Mouse (Mus musculus) heart, postnatal 25 days (tissue): ENCODE results near the gene Cdc42bpa. TPM values are rescaled to one million over a fixed set of nuclear protein-coding genes. Genes with fewer than 3 reads are reported as not detected.

ENCODE experiments used
- DNase-seq: peaks from one replicate; pipeline ENCODE4 v3.0.0; 2022; ENCODE audit warnings: low spot score
- intact Hi-C: fragments of 180-260 bp; cut with DNase I; formaldehyde crosslinking; loops from one replicate; pipeline ENCODE4 v1.15.1; 2025
- total RNA-seq, 2 experiments: library from RNA; stranded (reverse); gene quantifications; 2 replicates each; pipeline ENCODE4 v1.2.3; 2021

The Cdc42bpa gene
- total RNA-seq, 2 experiments from 2014 or later: 42.2 to 46.9 TPM

DNA sequence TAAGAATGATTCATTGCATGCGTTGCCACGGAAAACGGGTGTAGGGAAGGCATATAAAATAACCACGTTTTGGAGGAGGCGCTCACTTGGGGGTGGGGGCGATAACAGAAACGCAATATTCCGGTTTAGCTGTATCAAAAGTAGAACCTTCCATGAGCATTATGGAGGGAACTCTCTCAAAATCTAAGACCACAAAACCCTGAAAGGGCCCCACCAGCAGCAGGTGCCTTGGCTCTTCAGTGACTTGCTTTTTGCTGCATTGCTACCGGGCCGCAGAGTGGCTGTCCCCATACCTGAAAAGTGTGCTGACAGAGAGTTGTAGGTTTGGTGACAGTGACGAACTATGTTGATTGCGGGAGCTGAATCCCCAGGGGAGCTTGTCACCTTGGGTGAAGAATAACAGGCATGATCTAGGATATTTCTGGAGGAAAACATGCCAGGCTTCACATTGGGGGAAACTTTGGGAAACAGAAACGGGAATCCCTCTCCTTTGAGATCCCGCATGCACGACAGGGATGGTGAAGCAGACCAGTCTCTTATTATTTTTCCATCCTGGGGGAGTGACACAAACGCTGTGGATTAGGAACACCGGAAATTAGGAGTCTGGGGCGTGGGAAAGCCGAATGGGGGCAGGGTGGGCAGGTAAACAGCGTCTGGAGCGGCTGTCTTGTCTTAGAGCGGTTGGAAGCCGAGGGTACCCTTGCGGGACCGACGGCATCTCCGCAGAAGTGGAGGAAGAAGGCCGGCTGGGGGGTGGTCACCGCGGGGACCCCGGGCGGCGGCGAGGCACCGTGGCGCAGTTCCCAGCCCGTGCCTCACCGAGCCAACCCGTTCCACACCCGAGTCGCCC lies 1.2 kb upstream of the Cdc42bpa start:
- intact Hi-C loops: loop anchor here (5.0 kb wide), 1 partner anchor 97 kb away; no protein-coding TSS in a partner anchor
- peak; percentile 16 for DNase-seq

DNA sequence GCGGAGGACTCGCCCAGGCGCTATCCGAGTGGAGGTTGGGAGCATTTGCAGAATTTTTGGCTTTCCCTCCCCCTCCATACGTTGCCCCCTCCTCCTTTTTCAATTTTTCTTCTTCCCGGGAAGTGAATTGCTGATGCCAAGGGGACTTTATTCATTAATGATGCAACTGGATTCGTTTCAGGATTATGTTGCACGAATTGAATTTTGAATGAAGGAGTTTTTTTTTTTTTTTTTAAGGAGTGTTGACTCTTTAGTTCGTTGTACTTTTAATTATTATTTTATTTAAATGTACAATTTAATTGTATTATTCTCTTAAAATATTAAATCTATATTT lies 238 bp downstream of the Cdc42bpa start:
- DNase-seq: no peak

DNA sequence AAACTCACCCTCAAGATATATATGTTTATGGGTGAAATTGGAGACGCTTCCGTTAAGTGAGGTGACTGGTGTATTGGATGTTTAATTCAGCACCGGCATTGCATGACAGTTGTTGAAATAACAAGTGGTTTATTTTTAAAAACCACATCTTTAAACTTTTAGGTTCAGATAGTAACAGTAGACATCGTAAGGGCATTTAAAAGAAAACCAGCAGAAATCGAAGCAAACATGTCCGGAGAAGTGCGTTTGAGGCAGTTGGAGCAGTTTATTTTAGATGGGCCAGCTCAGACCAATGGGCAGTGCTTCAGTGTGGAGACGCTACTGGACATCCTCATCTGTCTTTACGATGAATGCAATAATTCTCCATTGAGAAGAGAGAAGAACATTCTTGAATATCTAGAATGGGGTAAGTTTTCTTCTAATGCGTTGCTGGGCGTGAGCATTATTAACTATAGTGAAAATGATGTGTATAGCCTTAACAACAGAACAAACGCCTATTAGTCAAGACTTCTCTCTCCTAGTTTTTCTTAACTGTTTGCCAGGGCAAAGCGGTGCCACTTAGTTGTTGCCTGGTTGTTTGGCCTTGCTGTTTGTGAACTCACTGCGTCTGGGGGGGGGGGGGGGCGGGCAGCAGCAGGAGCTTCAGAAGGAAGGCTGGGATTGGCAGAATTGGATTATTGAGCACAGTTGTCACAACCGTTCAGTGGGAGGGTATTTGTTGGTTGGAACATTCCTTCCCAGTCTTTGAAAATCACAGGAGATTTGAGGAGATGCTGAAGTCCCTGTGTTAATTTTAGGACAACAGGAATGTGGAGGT lies 818 bp downstream of the Cdc42bpa start:
- intact Hi-C loops: no loop called here
- DNase-seq: no peak

More for the DNA sequence above, 238 bp downstream of the Cdc42bpa start:
- intact Hi-C loops: no loop called here

GRCm38 (mm10) chr1:179961777-179962176 lies 1.5 kb downstream of the Cdc42bpa start:
- no peak for DNase-seq
- intact Hi-C loops: no loop called here

DNA sequence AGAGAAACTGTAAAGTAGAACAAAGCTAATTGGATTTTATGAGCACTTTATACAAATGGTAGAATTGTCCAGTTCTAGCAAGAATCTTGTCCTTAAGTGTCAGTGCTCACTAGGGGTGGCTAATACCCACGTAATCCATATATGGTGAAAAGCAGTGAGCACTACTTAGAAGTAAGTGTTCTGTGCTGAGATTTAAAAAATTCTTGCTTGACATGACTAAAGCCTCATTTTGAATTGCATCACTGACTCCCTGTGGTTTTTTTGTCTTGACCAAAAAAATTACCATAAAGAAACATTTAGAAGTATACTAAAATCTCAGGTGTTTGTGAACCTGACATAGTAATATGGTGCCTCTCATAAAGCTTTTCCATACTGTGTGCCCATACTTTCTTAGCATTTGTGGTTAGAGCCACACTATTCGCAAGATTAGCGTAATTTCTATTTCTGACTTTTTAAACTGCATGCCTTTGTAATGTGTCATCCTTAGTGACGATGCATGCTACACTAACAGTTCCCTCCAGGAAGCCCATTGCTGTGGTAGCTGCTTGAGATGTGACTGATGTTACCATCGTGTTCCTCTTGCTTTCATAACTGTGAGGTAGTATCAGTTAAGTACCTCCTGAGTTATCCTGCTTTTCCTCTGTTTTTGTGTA lies 9.6 kb downstream of the Cdc42bpa start:
- no peak for DNase-seq
- intact Hi-C loops: no loop called here

- no peak for DNase-seq
- intact Hi-C loops: no loop called here
Measured at GRCm38 (mm10) chr1:179975021-179975420, 14.7 kb downstream of the Cdc42bpa start.

GRCm38 (mm10) chr1:179975645-179976275 lies 15.5 kb downstream of the Cdc42bpa start:
- no peak for DNase-seq
- intact Hi-C loops: no loop called here

DNA sequence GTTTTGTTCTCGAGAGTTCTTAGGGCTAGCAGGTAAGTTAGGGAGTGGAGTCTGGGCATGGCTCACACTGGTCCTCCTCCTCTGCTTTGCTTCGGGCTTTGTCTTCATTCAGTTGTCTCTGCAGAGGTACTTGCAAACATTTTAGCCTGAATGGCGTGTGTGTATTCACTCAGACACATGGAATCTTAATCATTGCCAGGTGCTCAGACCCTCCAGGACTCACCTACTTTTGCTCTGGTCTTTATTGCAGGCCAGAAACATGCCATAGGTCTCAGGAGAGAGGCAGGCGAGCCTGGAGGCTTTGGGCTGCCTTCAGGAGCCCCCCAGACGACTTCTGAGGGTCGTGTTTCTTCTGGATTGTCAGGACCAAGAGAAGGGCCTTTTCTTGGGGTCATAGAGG lies 17.2 kb downstream of the Cdc42bpa start:
- intact Hi-C loops: no loop called here
- DNase-seq: no peak

DNA sequence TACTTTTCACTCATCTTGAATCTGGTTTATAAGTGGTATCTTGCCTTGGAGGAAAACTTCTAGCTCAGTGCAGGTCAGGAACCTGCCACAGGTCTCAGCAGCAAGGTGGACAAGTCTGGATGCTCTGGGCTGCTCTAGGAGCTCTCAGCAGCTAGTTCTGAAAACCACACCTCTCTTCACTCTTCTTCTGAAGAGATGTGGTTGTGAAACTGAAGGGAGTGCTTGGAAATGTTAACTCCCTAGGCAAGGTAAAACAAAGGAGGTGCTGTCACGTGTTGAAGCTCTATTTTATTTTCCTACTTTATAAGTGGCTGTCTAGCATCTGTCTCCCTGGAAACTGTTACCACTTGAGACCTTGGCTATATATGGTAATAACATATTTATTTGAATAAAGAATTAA lies 18.5 kb downstream of the Cdc42bpa start:
- intact Hi-C loops: no loop called here

DNA sequence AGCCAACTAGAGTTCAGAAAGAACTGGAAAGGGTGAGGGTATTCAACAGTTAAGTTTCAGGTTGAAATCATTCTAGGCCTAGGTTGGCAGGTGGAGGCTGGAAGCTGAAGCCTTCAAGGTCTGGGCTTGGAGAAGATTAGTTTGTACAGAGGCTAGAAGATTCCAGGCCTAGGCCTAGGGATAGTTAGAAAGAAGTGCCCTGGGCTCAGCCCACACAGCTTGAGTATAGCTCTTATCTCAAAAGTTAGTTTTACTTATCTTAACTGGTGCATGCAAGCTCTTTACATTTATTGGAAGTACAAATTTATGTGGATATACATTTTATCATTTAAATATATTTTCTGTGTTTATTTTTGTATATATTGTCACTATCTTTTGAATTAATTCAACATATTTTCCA lies 21.4 kb downstream of the Cdc42bpa start:
- intact Hi-C loops: no loop called here

More for the DNA sequence above, 18.5 kb downstream of the Cdc42bpa start:
- no peak for DNase-seq

GRCm38 (mm10) chr1:179982183-179982582 lies 21.9 kb downstream of the Cdc42bpa start:
- intact Hi-C loops: no loop called here

More for the DNA sequence above, 21.4 kb downstream of the Cdc42bpa start:
- DNase-seq: no peak

DNA sequence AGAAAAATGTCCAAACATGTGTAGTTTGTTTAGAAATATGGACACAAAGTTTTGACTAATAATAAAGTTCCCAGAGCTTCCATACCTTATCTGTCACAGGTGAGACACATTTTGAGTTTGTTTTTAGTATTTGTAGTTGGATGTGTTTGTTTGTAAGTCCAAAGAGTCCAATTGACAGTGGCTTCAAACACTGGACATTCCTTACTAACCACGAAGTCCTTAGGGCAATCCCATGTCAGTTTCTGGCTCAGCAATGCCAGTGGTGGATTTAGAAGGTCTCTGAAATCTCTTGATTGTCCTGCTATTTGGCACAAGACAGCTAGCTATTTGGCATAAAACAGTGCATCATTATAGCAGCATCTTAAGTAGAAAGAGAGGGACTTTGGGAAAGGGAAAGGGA lies 22.7 kb downstream of the Cdc42bpa start:
- intact Hi-C loops: no loop called here

More at GRCm38 (mm10) chr1:179982183-179982582, 21.9 kb downstream of the Cdc42bpa start:
- no peak for DNase-seq

GRCm38 (mm10) chr1:179984171-179984570 lies 23.9 kb downstream of the Cdc42bpa start:
- no peak for DNase-seq
- intact Hi-C loops: no loop called here

More for the DNA sequence above, 22.7 kb downstream of the Cdc42bpa start:
- no peak for DNase-seq

GRCm38 (mm10) chr1:179991660-179992235 lies 31.5 kb downstream of the Cdc42bpa start:
- DNase-seq: no peak
- intact Hi-C loops: no loop called here

DNA sequence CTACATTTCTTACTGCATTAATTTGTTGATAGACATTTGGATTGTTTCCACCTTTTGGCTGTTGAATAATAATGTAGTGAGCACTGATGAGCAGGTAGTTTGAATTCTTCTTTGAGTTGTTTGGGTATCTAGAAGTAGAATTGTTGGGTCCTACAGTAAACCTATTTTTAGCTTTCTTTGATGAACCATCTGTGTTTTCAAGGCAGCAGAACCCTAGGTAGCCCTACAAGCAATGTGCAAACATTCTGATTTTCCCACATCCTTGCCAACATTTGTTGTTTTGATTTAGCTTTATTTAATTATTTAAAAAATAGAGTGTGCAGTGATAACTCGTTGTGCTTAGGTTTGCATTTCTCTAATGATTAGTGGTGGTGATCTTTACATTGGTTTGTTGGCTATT lies 32.0 kb downstream of the Cdc42bpa start:
- intact Hi-C loops: no loop called here
- DNase-seq: no peak

DNA sequence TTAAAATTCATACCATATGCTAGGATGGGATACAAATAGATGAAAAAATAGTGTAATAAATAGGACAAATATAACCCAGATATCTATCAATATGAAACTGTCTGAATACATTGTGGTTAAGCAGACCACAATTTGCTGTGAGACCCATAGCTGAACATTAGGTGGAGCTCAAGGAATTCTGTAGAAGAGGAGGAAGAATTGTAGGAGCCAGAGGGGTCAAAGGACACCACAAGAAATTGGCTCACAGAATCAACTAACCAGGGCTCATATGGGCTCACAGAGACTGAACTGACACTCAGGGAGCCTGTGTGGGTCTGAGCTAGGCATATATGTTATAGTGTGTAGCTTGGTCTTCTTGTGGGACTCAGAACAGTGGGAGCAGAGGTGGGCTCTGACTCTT lies 47.8 kb downstream of the Cdc42bpa start:
- intact Hi-C loops: loop anchor here (5.0 kb wide), 1 partner anchor 109 kb away; no protein-coding TSS in a partner anchor
- no peak for DNase-seq

DNA sequence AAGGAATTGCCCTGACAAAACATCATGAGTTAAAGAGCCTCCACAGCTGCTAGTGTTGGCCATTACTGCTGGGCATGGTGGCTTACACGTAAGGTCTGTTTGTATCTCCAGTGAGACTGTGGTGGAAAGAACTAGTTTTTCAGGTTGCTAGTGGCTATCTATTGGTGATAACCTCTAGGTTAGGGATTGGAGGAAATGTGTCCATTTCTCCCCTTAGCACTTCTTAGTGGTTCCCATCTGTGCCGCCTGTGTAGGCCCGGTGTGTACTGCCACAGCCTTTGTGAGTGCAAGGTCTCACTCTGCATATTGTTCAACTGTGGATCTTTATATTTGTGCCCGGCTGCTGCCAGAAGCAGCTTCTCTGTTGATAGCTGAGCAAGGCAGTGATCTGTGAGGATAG lies 53.2 kb downstream of the Cdc42bpa start:
- intact Hi-C loops: no loop called here
- DNase-seq: no peak

GRCm38 (mm10) chr1:180018218-180018617 lies 57.9 kb downstream of the Cdc42bpa start:
- intact Hi-C loops: no loop called here

GRCm38 (mm10) chr1:180021463-180022296 lies 61.4 kb downstream of the Cdc42bpa start:
- intact Hi-C loops: no loop called here
- no peak for DNase-seq

More at GRCm38 (mm10) chr1:180018218-180018617, 57.9 kb downstream of the Cdc42bpa start:
- DNase-seq: no peak
